Mouse (Mus musculus): ENCODE measurements around the gene Cpxm2.

Cpxm2 gene

GRCm38 (mm10) chr7:132015193-132015592, 139.3 kb downstream of the Cpxm2 start:
- DNase-seq, result no peak

DNA sequence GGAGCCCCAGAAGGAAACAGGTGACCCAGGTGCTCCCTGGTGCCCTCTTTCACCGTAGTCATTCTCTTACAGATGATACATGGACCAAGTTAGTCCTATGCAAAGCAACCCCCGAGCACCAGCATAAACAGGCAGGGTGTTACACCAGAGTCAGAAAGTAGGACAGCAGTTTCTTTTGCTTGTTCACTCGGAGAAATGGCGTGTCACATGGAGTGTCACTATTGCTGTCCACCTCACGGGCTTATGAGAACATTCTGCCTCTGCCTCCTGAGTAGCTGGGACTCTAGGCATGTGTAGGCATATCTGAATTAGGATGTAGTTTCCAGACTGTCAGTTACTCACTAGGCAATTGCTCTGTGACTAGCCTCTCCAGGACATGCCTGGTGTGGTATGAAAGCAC, 140.6 kb downstream of the Cpxm2 start:
- DNase-seq, result no peak

DNA sequence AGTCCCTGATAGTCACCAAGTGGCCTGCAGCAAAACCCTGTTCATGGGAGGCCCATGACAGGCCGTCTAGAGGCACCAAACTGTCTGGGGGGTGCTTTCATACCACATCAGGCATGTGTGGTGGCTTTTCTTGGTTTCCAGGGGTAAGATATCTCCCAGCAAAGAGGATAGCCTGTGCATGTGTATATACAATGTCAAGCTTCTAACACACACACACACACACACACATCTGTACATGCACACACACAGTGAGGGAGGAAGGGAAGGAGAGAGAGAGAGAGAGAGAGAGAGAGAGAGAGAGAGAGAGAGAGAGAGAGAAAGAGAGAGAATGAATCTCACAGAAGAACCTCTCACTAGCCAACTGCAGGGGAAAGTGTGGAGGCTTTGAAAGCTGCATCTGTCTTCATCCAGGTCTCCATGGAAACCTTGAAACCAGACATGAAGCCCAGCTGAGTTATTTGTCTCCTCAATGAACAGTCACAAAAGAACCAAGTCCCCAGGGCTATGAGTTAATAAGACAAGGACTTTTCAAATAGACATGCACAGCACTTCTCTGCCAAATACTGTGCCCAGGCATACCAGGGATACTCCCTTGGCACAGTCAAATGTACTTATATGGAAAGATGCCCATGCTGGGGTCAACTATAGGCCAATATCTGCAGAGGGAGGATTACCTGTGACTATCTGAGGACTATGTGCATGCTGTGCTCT, 141.4 kb downstream of the Cpxm2 start:
- no peak for DNase-seq

DNA sequence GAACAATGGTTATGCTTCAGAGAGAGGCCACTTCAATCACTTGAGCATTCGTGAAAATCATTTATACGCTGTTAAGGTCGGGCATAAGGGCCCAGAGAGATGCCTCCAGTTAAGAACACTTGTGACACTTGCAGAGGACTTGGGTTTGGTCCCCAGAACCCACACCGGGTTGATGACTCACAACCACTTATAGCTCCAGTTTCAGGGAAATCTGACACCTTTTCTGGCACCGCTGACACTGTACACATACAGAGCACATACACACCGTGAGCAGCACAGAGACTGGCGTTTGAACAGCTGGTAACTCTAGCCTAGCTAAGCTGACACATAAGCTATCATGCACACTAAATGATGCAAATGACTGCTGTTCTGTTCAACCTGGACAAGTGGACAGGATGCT, 145.5 kb downstream of the Cpxm2 start:
- DNase-seq, result no peak

- DNase-seq, result no peak
Observed at GRCm38 (mm10) chr7:132005996-132006696, 148.4 kb downstream of the Cpxm2 start.

DNA sequence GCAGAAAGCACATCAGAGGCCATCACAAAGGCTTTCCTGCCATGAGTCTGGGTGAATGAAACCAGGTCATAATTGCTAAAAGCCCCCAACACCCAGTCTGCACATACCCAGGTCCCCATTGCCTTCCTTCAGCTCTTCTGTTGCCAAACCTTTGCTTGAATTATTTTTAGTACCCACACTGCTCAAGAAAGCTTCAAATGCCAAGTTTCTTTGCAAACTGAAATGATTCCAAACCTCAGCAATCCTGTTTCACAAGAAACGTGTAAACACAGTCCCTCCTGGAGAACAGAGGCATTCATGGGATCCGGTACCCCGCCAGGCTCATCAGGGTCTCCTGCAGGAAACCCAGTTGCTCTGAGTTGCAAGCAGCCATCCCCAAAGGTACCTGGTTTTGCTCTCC, 161.7 kb downstream of the Cpxm2 start:
- no peak for DNase-seq

DNA sequence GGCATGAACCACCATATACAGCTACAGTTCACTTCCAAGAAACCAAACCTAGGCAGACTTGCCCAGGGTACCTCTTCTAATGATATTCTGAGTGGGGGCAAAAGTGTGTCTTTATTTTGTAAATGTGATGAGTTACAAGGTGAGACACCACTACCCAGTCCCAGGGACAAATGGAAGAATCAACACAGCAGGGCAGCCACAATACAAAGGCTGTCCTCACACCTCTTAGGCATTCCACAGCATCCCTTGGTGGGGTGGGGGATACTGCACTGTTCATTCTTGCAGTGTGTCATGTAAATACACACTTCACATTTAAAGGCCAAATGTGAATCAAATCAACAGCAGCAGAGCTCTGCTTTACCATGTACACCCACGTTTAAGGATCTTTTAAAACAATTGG, 162.3 kb downstream of the Cpxm2 start:
- DNase-seq, result no peak

DNA sequence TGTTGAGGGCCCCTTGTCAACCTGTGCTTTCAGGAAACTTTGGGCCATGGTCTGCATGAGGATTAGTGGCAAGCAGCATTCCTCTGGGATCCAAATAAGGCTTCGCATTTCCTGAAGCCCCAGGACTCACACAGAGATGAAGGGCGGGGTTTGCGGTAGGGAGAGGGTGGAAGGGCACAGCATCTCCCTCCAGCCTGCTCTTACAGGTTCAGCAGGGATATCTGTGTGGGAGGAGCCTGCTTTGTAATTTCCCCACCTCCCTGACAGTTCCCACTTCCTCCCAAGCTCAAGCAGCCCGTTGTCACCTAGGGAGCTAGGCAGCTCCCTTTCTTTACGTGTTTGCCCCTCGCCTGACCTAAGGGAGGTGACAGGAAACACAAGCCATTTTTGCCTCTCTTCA, 165.5 kb downstream of the Cpxm2 start:
- no peak for DNase-seq
